Mouse (Mus musculus): Measurements from ENCODE around the gene Shld2.
"Not testable (repeated sequence)": the region's sequence is repeated elsewhere in the genome, so short reads cannot be mapped to it uniquely, and the experiment has no call there.

Gene Shld2

GRCm38 (mm10) chr14:34318113-34318512 is 7.8 kb upstream of the Shld2 start:
- no peak for DNase-seq (ENCODE audit: low spot score in 2 of 2)

DNA sequence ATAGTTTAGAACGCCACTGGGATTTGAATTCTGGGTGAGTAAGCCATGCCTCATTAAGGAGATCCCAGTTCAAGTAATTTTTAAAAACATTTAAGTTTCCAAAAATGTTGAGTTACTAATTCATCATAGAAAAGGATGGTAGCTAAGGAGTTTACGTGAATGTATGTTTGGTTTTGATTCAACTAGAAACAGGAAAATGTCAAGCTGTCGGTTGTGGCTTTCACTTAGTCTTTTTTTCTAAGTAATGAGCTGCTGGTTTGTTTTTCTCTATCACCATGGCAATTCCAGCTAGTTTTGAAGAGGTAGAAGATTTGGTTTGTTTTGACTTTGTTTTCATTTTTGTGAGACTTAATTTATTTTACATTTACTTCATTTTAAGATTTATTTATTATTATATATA is 7.1 kb upstream of the Shld2 start:
- DNase-seq (ENCODE audit: low spot score in 2 of 2): no peak

- DNase-seq (ENCODE audit: low spot score in 2 of 2): no peak
Observed at GRCm38 (mm10) chr14:34316346-34316745, 6.1 kb upstream of the Shld2 start.

- no peak for DNase-seq (ENCODE audit: low spot score in 2 of 2)
Observed at GRCm38 (mm10) chr14:34314796-34315195, 4.5 kb upstream of the Shld2 start.

DNA sequence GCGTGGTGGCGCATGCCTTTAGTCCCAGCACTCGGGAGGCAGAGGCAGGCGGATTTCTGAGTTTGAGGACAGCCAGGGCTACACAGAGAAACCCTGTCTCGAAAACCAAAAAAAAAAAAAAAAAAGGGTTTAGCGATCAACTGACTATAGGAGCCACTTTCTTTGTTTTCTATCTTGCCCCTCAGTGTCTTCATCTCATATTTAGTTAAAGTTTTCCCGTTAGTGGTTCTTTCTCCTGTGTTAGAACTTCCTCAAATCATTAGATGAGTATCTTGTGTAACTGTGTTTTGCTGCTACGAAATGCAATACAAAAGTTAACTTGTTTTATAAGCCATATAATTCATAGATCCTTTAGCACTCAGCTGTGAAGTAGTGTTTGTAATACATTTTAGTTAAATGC is 4.1 kb upstream of the Shld2 start:
- not testable (repeated sequence) for DNase-seq (ENCODE audit: low spot score in 2 of 2)

GRCm38 (mm10) chr14:34313612-34314011 is 3.3 kb upstream of the Shld2 start:
- no peak for DNase-seq (ENCODE audit: low spot score in 2 of 2)

GRCm38 (mm10) chr14:34312339-34313048 is 2.2 kb upstream of the Shld2 start:
- no peak for DNase-seq (ENCODE audit: low spot score in 2 of 2)

DNA sequence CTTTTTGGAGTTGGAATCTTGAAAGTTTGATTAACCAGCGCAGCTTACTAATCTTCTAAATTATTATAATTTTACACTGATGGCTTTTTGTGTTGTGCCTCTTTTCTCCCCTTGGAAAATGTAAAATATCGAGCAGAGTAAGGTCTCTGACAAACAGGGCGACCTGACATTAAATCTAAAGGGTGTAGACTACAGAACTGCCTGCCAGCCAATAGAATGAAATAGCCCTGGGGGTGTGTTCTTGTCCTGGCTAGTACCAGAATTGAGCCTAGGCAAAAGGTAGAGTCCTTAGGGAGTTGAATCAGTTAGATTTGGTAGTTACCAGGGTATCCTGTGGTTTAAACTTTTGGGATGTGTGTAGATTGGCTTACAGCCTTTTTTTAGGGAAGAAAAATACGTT is 1.4 kb upstream of the Shld2 start:
- DNase-seq (ENCODE audit: low spot score in 2 of 2): no peak

- DNase-seq (ENCODE audit: low spot score in 2 of 2): peak; percentile 26 to 39
Observed at GRCm38 (mm10) chr14:34311021-34311631, 833 bp upstream of the Shld2 start.

- DNase-seq (ENCODE audit: low spot score in 2 of 2): no peak
Observed at GRCm38 (mm10) chr14:34309907-34310233, 423 bp downstream of the Shld2 start.

DNA sequence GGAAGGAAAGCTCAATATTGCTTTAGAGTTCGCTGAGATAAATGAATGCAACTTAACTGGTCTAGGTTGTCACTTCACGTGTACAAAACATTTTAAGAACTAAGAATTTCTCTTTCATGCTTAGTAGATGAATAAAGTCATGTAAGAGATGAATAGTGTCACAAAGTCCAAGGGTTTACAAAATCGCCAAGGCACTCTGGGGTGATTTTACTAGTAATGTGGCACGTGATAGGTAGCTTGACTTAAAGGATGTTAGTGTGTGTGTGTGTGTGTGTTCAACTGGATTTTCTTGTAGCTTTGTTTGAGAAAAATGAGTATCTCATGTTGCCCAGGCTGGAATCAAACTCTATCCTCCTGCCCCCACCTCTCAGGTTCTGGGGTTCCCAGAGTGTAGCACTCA is 1.0 kb downstream of the Shld2 start:
- DNase-seq (ENCODE audit: low spot score in 2 of 2): no peak

- DNase-seq (ENCODE audit: low spot score in 2 of 2): no peak
Observed at GRCm38 (mm10) chr14:34303265-34303680, 7.0 kb downstream of the Shld2 start.

DNA sequence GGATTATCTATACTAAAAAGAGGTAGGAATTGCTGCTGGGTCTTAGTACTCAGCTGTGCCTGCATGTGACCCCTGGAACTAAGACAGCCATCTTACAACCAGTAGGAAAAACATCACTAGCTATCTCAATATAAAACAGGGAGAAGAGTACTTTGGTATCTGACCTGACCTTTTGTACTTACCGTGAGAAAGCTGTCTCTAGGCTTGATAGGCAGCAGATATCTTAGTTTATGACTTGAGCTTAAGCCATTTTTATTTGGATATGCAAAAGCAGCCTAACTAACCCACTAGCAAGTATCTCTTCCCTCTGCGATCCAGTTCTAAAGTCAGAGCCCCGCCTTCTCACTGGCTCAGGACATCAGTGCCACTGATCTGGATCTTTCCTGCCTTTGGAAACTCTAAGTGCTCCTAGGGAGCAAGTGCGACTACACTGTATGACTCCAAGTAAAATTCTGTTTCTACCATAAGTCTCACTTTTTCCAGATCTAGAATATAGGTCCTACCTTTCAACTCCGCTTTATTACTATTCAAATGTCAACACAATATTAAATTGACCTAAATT is 7.5 kb downstream of the Shld2 start:
- no peak for DNase-seq (ENCODE audit: low spot score in 2 of 2)

DNA sequence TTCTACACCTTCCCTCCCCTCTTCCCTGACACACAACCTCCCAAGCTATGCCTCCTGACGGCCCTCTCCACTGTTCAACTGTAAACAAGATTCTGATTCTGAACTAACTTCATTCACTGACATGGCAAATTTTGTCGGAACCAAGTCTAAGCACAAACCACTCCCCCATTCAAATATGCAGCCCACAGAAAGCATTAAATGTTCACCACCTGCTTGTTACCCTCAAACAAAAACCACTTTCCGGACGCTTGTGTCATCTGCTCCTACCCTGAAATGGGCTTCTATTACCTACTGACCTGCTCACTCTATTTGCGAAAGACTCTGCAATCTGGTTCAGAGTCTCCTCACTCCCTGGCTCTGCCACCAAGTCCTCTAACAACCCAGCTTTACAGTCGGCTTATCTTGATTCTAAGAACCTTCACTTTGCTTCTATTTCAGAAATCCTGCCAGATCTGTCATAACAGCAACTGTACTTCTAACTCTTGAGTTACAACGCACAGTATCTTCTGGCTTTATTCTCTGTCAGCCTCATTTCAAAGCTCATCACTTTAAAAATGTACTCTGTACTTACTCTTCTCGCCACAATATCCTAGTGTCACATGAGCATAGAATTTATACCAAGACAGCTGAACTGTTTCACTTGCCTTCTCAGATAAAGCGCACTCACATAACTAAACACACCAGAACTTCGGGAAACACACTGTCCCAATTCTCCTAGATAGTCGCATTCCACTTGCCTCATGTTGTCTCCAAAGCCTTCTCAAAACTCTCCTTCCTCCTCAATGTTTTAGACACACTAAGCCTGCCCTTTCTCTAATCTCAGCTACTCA is 11.2 kb downstream of the Shld2 start:
- DNase-seq (ENCODE audit: low spot score in 2 of 2): no peak

- no peak for DNase-seq (ENCODE audit: low spot score in 2 of 2)
Observed at GRCm38 (mm10) chr14:34297634-34298033, 12.7 kb downstream of the Shld2 start.

DNA sequence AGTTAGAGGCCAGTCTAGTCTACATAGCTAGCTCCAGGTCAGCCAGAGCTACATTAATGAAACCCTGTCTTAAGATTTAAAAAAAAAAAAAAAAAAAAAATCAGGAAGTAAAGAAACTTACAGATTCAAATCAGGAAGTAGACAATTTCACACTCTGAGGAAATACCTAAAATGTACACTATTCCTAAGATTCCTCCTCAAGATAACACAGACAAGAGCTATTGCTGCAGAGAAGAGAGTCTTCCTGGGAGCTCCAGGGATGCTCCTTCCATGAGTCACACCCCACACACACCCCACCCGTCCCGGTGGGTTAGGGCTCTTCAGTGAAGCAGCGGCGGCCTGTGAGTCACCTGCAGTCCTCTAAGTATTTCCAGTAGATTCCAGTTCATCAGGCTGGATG is 13.3 kb downstream of the Shld2 start:
- no peak for DNase-seq (ENCODE audit: low spot score in 2 of 2)

DNA sequence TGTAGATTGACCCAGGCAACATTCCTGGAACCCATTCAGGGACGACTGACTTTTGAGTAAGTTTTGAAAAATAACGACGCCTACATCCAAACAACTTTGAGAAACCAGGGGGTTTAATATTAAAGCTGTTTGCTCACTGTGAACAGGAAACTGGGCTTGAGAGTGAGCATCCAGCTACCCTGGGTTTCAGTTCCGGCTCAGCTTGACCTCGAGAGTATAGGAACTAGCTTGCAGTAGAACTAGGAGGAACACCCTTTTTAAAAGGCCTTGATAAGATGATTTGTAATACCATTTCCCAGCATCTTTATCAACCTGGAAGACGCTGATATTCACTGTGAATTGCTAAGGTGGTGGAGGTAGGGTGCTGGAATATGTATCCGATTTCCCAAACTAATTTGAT is 13.9 kb downstream of the Shld2 start:
- no peak for DNase-seq (ENCODE audit: low spot score in 2 of 2)

DNA sequence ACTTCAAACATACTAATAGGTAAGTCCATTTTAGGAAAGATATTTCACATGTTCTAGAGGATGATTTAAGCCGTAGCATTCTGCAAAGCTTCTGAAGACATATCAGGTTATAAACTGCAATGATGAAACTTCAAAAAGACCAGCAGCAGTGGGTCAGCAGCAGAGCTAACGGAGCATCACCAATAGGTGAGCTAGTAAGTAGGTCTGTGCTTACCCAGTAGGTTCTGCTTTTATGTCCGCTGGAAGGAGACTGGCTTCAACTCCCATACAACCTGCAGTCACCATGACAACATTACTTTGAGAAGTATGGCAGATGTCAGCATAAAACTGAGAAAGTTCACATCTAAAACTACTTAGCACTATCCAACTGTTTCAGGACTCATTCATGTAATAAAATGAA is 16.7 kb downstream of the Shld2 start:
- no peak for DNase-seq (ENCODE audit: low spot score in 2 of 2)

GRCm38 (mm10) chr14:34290229-34290628 is 20.1 kb downstream of the Shld2 start:
- DNase-seq (ENCODE audit: low spot score in 2 of 2): no peak

- DNase-seq (ENCODE audit: low spot score in 2 of 2): no peak
Observed at GRCm38 (mm10) chr14:34289259-34290015, 20.9 kb downstream of the Shld2 start.

GRCm38 (mm10) chr14:34288396-34288795 is 21.9 kb downstream of the Shld2 start:
- no peak for DNase-seq (ENCODE audit: low spot score in 2 of 2)

DNA sequence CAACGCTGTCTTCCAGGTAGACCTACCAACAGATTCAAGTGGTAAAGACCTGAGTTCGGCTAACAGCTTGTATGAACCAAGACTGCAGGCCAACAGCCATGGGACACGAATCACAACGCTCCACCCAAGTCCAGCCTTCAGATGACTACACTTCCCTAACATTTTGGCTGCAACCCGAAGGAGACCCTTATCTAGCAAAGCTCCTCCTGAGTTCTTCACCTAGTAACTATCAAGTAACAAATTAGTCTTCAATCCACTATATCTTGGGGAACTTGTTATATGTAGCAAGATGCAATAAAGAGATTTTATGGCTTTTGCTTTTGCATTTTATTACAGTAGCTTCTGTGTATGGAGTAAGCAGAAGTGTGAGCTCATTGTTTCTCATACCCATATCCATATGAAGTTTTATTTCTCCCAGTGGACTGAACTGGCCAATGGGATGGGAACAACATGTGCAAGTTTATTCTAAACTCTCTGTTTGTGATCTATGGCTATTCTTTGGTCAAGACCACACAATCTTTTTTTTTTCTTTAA is 28.5 kb downstream of the Shld2 start:
- DNase-seq (ENCODE audit: low spot score in 2 of 2): no peak
